Mouse (Mus musculus) right cerebral cortex, postnatal 4 days (tissue): ENCODE results near the gene Chka.
A peak's percentile ranks its signal among the peaks of the same experiment; 100 is the strongest.

Experiments
- DNase-seq: peaks from one replicate; pipeline ENCODE4 v3.0.0-alpha.2; 2022

Chka gene

GRCm38 (mm10) chr19:3846676-3847604 lies 4.6 kb upstream of the Chka start:
- no peak for DNase-seq

GRCm38 (mm10) chr19:3847711-3848110 lies 3.9 kb upstream of the Chka start:
- DNase-seq = no peak

- DNase-seq = no peak
These were observed 3.3 kb upstream of the Chka start for GRCm38 (mm10) chr19:3848207-3848808.

DNA sequence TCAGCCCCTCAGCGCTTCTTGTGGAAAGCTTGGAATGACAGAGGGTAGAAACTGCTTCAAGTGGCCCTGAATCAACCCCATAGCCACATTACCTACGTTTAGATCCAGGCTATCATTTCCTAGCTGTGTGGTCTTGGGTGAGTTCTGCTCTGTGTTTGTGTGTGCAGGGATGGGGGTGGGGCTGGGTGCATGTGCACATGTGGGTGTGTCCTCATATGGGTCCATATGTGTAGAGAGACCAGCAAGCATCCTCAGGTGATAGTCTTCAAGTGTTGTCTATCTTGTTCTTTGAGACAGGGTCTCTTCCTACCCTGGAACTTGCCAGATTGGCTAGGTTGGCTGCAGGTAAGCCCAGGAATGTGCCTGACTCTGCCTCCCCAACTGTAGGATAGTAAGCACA lies 2.3 kb upstream of the Chka start:
- no peak for DNase-seq

GRCm38 (mm10) chr19:3850076-3850475 lies 1.5 kb upstream of the Chka start:
- no peak for DNase-seq

GRCm38 (mm10) chr19:3850847-3851469 lies 615 bp upstream of the Chka start:
- DNase-seq = peak; percentile 14

DNA sequence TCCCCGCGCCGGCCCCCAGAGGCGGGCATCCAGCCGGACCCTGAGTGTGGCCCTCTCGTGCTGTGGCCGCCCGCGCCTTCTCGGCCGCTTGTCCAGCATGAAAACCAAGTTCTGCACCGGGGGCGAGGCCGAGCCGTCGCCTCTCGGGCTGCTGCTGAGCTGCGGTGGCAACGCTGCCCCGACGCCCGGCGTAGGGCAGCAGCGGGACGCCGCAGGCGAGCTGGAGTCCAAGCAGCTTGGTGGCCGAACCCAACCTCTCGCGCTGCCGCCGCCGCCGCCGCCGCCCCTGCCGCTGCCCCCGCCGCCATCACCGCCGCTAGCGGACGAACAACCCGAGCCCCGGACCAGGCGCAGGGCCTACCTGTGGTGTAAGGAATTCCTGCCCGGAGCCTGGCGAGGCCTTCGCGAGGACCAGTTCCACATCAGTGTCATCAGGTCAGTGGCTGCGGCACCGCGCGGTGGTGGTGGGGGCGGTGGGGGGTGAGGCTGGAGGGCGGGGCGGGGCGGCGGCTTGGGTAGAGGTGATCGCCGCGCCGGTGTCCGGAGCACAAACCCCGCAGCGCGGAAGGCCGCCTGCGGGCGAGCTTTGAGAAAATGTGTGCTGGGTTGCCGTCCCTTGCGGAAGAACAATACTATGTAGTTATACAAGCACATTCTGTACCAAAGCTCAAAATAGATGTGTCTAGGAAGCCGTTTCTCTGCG lies 557 bp downstream of the Chka start:
- DNase-seq = peak; percentile 56

DNA sequence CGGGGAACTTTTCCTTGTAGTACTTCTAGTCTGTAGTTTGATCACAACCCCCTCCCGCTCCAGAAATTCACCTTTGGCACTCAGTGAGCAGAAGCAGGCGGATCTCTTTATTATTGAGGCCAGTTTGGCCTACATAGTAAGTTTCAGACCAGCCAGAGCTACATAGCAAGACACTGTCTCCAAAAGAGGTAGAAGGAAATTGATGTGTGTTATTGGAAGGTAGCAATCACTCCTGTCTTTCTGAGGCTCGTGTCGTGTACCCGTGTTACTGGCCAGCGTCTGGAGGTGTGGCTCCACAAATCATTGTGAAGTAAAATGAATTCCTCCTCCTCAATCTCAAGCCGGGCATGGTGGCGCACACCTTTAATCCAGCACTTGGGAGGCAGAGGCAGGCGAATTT lies 1.5 kb downstream of the Chka start:
- DNase-seq = no peak

GRCm38 (mm10) chr19:3853891-3854290 lies 2.3 kb downstream of the Chka start:
- DNase-seq = peak; percentile 25

DNA sequence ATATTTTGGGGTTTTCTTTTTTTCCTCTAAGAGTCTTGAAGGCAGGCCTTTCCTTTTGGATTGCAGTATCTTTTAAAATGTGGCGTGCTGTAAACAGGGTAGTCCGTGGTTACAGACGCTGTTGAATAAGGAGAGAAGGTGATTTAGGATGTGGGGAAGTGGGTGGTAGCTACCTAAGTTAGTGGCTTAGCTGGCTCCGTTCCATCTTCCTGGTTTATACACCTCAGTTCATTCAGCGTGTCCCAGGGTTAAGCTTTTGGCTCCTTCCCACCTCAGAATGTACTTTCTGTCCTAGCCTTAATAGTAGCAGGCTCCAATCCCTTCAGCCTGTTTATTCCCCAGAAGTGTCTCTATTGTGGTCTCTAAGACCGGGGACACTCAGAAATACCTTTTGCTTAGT lies 3.5 kb downstream of the Chka start:
- DNase-seq = no peak

DNA sequence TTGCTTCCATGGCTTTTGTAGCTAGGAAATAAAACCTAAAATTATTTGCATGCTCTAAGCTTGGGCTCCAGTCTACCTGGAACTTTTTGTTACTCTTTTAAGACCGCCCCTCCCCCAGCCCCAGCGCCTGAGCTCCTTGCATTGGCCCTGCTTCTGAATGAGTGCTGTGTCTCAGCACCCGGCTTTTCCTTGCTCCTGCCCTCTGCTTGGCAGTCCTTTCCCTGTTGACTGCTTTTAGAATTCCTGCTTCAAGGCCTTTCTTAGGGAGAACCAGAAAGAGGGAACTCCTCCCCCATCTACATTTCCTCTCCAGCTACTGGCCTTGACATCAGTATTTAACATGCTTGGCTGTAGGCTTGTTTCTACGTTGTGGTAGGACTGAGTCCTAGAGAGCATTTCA lies 4.0 kb downstream of the Chka start:
- peak; percentile 22 for DNase-seq

DNA sequence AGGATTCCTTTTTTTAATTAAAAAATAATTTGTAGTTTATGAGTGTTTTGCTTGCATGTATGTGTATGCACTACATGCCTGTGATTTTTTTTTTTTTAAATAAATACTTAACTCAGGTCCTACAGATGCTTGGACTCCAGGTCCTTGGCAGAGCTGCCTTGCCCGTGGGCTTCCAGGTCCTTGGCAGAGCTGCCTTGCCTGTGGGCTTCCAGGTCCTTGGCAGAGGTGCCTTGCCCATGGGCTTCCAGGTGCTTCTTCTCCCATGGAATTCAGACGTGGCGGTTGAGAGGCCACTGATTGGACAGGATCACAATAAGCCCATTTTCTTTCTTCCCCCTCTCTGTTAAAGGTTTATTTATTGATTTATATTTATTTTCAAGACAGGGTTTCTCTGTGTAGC lies 5.6 kb downstream of the Chka start:
- DNase-seq = no peak

- no peak for DNase-seq
These were observed 11.1 kb downstream of the Chka start for GRCm38 (mm10) chr19:3862713-3863112.

GRCm38 (mm10) chr19:3864960-3865359 lies 13.4 kb downstream of the Chka start:
- DNase-seq = no peak

DNA sequence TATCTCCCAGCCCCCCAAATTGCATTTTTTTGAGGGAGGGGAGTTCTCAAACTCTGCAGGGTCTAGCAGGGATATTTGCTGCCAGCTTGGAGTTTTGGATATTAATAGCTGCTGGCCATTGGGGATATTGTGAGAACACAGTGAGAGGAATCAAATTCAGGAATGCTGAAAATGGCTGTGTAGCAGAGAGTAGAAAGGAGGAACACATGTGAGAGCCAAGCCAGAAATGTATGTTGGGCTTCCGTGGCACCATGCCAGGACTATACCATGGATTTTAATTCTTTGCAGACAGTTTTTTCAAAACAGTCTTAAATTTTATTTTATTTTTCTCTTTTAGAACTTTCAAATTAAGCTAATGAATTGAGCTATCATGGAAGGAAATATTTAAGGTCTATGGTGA lies 16.7 kb downstream of the Chka start:
- peak; percentile 42 for DNase-seq

DNA sequence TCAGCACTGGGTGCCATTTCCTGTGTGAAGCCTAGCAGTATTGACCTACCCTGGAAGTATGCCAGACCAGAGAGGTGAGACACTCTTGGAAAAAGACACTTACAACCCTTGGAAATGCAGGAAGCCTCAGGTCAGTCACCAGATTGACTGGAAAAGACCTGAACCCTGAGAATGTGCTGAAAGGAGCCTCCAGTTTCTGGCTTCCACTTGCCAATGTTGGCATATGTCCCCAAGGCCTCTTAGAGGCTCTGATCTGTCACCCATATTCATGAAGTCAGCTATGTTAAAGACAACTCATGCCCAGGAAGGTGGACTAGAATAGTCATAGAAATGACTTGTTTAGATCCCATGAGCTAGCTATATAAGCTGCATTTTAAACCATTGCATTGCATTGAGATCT lies 19.9 kb downstream of the Chka start:
- no peak for DNase-seq

DNA sequence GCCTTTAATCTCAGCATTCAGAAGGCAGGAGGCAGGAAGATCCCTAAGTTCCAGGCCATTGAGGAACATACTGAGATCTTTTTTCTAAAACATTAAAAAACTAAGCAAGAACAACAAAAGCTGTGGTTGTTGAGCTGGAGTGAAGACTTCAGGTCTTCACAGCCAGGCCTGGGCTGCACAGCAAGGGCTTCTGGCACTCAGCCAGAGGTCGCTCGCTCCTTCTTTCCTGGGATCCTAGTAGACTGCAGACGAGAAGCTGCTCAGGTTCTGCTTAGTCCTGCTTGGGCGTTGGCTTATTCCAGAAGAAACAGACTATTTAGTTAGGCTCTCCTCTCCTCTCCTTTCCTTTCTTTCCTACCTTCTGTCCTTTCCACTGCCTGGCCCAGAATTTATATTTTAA lies 20.8 kb downstream of the Chka start:
- DNase-seq = peak; percentile 37

DNA sequence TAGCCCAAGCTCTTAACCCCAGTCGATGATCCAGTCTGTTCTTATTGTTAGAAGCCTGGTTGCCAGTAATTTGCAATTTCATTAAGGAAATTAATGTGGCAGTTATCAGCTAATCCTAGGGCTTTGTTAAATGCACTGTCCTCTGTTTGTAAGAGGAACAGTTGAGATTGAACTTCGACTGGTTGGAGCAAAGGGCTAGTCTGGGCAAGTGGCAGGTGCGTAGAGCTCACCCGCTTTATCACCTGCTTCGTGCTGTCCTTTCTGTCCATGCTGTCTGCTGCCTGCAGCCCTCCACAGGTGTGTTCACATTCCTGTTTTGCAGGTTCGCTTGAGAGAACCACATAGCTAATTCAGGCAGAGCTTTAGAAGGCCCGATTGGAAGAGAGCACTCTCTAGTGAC lies 23.5 kb downstream of the Chka start:
- DNase-seq = no peak

DNA sequence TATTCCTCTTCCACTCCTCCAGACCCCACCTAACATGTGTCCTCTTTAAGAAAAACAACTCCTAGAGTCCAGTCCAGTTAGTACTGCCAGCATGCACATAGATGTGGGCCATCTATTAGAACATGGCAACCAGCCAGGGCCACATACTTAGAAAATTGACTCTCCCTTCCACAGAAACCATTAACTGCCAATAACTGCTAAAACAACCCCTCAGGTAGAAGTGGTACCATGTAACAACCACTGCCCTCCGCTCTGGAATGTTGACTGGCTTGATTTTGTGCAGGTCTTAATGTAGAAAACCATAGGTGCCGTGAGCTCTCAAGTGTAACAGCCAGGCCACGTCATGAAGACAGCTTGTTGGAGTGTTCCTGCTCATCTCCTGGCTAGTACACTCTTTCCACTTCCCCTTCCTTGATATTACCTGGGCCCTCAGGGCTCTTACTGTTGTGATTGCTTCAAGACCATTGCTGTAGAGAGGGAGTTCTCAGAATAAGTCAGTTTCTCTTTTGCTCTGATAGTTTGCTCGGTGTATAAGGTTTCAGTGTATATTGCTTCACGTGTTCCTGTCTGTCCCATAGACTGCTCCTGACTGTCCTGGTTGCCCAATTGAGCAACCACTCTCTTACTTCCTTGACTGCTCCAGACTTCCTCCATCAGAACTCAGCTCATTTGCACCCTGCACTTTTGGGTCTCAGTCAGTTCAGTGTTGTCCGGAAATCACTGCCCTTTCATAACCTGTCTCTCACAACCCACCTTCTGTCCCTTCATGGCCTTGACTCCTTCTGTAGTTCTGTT lies 28.7 kb downstream of the Chka start:
- no peak for DNase-seq

DNA sequence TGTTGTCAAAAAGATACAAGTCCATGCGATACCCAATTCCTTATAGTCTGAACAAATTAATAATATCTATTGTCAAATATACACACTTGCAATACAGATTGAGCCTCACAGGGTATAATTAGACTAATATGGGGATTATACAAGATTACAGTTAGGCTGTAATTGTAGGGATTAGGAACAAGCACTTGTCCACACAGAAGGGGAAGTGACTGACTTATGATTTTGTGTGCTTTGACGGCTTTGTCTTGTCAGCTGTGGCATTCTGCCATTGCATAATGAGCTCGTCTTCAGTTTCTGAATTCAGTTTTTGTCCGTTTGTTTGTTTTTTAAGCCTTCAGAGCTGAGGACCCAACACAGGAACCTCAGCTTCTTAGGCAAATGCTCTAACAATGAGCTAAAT lies 30.6 kb downstream of the Chka start:
- no peak for DNase-seq

DNA sequence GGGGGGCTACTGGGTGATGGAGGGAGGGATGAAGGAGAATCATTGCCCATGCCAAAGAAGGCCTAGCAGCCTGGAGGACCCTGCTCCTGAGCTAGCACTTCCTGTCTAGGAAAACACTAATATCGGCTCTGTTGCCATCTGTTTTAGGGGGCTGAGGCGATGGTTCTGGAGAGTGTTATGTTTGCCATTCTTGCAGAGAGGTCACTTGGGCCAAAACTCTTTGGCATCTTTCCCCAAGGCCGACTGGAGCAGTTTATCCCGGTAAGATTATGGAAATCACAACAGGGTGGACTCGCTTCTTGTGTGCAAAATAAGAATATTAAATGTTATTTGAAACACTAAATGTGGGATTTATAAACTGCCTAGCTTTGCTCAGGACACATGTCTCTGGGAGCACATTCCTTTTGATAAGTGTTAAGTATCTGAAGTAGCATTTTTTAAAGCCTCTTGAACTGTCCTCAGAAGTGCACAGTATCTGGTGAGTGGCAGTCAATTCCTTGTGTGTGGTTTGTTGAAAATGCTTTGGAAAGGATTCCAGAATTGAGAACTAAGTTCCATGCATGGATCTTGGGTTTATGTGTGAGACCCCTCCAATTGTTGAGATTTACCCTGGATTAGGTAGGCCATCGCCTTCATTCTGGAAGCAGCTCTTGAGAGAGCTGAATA lies 32.9 kb downstream of the Chka start:
- DNase-seq = no peak

DNA sequence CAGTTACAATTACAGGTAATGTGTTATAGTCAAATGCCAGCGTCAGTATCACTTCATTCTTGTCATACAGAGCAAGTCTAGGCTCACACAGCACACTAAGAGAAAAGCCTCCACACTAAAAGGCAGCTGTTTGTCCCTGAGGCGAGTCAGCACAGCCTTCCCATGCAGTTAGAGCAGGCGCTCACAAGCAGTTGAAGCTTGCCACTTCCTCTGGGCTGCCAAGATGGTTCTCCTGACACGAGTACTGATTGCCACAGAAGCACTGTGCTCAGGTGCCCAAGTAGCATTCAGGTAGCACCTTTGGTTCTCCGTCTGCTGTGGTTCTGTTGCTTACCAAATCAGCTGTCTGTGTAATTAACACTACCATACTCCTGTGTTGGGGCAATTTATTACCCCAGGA lies 37.5 kb downstream of the Chka start:
- DNase-seq = no peak
